Comparison of ENCODE assay signal across 7 mouse cellular contexts in the genomic region with DNA sequence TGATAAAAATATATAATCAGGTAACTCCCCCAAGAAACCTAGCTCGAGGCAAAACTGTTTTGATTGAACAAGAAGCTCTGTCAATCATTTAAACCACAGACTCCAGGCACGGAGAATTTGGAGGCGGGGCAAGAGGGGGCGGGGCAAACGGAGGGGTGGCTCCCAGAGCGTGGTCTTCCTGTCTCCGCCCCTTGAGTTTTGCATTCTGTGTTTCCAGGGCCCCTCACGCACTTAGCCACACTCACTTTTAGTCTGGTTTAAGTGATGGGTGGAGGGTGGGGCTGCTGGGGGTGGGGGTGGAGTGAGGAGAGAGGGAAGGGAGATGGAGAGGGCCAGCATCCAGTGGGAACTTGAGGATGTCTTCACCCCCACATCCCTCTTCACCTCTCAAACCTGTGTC. TPM values are rescaled to one million over a fixed set of nuclear protein-coding genes. Genes with fewer than 3 reads are reported as not detected.
DNase-seq lines count a peak whose midpoint lies in the region; ATAC-seq and TF ChIP-seq lines count a peak whose summit lies in the region.

No protein-coding gene starts in this region.

- peak; percentile 53 for DNase-seq in MEL-GATA-1-ER (ENCODE audit: extremely low read depth, low read depth)
- DNase-seq in cerebellum, adult 18-20 months: peak; percentile 83 to 87
- DNase-seq in forebrain, postnatal 0 days: peak; percentile 86
- DNase-seq in hindbrain, embryonic 11.5 days (ENCODE audit: low spot score): peak; percentile 91
- peak; percentile 77 for DNase-seq in layer of hippocampus, adult 9-11 months
- peak; percentile 49 for DNase-seq in lung, postnatal 25 days (ENCODE audit: low spot score)
- DNase-seq in right cerebral cortex, postnatal 4 days: peak; percentile 83

- peak overlapping the region; percentile 60 for H3K9ac ChIP-seq in forebrain, postnatal 0 days
- H3K9ac ChIP-seq in hindbrain, embryonic 11.5 days (ENCODE audit: low read depth, low read length): no peak overlapping the region

- ATAC-seq in forebrain, postnatal 0 days: peak; percentile 62
- ATAC-seq in hindbrain, embryonic 11.5 days (ENCODE audit: low FRiP score): peak; percentile 66

- TF ChIP-seq CTCF in forebrain, postnatal 0 days (IDR thresholded peaks at IDR 0.05; ENCODE audit: low read depth): no peak

- no peaks in the 10 kb centered on the region for H3K36me3 ChIP-seq in forebrain, postnatal 0 days (ENCODE audit: insufficient read depth)
- H3K36me3 ChIP-seq in hindbrain, embryonic 11.5 days (ENCODE audit: control insufficient read depth, insufficient read depth, low read length): no peaks in the 10 kb centered on the region

- no peaks in the 10 kb centered on the region for H3K9me3 ChIP-seq in forebrain, postnatal 0 days (ENCODE audit: low read length)
- no peaks in the 10 kb centered on the region for H3K9me3 ChIP-seq in hindbrain, embryonic 11.5 days (ENCODE audit: control insufficient read depth, low read length)

- no peaks in the 10 kb centered on the region for H3K27me3 ChIP-seq in forebrain, postnatal 0 days (ENCODE audit: insufficient read depth, low read length)
- H3K27me3 ChIP-seq in hindbrain, embryonic 11.5 days (ENCODE audit: control insufficient read depth, insufficient read depth, low read length): peaks cover 17% of the 10 kb centered on the region

- peak overlapping the region; percentile 69 for H3K4me2 ChIP-seq in forebrain, postnatal 0 days (ENCODE audit: low read depth)
- peak overlapping the region; percentile 81 for H3K4me2 ChIP-seq in hindbrain, embryonic 11.5 days (replicated peaks; ENCODE audit: low read depth, low read length)

- peak overlapping the region; percentile 87; the same call in 1 of the 2 replicates for H3K27ac ChIP-seq in forebrain, postnatal 0 days (ENCODE audit: low read depth, low read length)
- H3K27ac ChIP-seq in hindbrain, embryonic 11.5 days (ENCODE audit: low read depth, low read length): no peak overlapping the region

- peak overlapping the region; percentile 44 for H3K4me3 ChIP-seq in forebrain, postnatal 0 days (ENCODE audit: low read depth, low read length)
- H3K4me3 ChIP-seq in hindbrain, embryonic 11.5 days (ENCODE audit: low read depth, low read length): peak overlapping the region; percentile 50

- H3K4me1 ChIP-seq in forebrain, postnatal 0 days (ENCODE audit: insufficient read depth): peaks cover 11% of the 10 kb centered on the region
- peaks cover 8% of the 10 kb centered on the region for H3K4me1 ChIP-seq in hindbrain, embryonic 11.5 days (replicated peaks; ENCODE audit: control insufficient read depth, insufficient read depth, low read length)

- 0% methylated on average over 8 of the region's 8 CpGs for WGBS in forebrain, postnatal 0 days
- WGBS in hindbrain, embryonic 11.5 days: 2% methylated on average over 8 of the region's 8 CpGs

RNA-seq across cellular contexts. Expression of a gene that starts 2.2 kb away (rescaled TPM):
- 68.2 and 104 TPM in 2 replicates for total RNA-seq in forebrain, postnatal 0 days (2014; rRNA removed)
- polyA plus RNA-seq in forebrain, postnatal 0 days (2015; fragmentation: Nextera tagmentation; extraction: Ambion mirVana): 26.1 and 36.2 TPM in 2 replicates
- 28.1 and 34.8 TPM in 2 replicates for polyA plus RNA-seq in hindbrain, embryonic 11.5 days (2014; fragmentation: Nextera tagmentation; extraction: Ambion mirVana)

RNA-seq across cellular contexts. Expression of a gene that starts 48.2 kb away (rescaled TPM):
- 311 and 330 TPM in 2 replicates for total RNA-seq in forebrain, postnatal 0 days (2014; rRNA removed)
- 341 and 409 TPM in 2 replicates for polyA plus RNA-seq in forebrain, postnatal 0 days (2015; fragmentation: Nextera tagmentation; extraction: Ambion mirVana)
- 521 and 561 TPM in 2 replicates for polyA plus RNA-seq in hindbrain, embryonic 11.5 days (2014; fragmentation: Nextera tagmentation; extraction: Ambion mirVana)
